Mouse (Mus musculus) liver, postnatal 0 days (tissue): ENCODE results near the gene Paqr5.

Experiments used
- CTCF ChIP-seq: sonication (generic); IDR thresholded peaks from 2 replicates; pipeline ENCODE4 v1.5.1; 2016; ENCODE audit warnings: antibody characterized with exemption, low read depth
- EP300 ChIP-seq: IDR thresholded peaks from 2 replicates; pipeline ENCODE4 v1.6.1; 2016; ENCODE audit warnings: antibody characterized with exemption, low read depth, mild to moderate bottlenecking

DNA sequence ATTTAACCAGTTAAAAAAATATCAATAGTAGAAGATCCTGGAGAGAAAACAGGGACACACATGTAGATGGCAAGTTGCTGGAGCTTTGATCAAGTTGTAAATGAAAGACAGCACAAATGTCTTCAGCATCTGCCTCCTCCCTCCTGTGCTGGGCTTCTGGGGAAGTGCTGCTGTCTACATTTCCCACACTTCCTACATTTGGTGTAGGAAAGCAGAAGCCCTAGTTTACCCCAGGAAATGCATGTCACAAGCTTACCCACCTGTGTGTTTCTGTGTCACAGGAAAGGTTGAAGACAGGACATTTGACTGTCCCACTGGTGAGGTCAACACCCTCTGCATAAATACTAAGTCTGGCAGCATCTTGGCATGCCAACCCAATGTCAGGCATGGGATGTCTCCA is 71.9 kb downstream of the Paqr5 start:
- TF ChIP-seq CTCF, result no peak
- no peak for TF ChIP-seq EP300
